Mouse (Mus musculus) v-Abl transformed pro-B cells (cell line): ENCODE data around the gene Mettl8.

Source experiments
- in situ Hi-C, 2 experiments: fragments of 400-800 bp; cut with MboI; formaldehyde crosslinking; loops; one replicate each; pipeline ENCODE4 v1.15.1; 2025; ENCODE audit not compliant: unreplicated experiment in 2 of 2

Mettl8 gene

DNA sequence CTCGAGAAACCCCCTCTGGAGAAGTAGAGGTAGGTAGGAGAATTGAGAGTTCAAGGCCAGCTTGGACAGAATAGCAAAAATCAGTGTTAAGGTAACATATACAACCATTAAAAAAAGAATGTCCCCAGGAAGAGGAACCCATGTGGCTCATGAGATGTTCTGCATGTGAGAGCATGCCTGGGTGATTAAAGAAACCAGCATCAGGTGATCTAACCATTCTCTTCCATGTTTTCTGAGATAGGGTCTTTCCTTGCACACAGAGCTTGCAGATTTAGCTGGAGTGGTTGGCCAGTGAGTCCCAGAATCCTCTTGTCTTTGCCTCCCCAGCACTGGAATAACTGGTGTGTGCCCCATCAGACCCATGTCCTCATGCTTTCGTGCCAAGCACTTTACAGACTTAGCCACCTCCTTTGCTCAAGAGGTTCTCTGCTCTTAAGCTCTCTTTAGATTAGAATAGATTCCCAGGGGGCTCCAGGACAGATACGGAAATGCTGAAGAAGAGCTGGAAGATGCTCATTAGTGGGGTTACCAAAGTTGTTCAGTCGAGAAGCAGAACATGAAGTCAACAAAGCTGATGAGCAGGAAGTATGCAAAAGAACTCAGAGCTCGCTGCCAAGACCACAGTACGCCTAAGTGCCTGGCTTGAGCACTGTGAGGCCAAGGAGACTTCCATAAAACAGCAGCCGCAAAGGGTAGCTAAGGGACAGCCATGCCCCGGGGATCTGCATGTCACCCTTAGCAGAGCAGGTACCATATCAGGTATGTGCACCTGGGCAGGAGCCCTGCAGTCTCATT, 110.7 kb downstream of the Mettl8 start:
- in situ Hi-C loops: no loop called here

DNA sequence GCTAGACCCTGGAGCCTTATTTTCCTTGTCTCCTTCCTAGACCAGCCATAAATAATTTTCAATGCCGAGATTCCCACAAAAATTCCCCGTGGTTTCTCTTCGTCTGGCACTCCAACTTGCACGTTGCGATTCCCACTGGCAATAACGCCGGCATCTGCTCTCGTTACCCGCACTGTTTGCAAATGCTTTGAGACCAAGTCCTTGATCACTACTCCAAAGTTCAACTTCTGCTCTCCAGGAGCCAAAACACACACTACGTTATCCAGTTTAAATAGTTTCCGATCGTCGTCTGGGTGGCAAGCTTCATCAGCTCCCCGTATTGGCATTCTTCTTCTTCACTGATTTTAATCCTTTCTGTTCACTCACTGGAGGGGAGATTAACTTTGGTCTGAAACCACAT, 114.6 kb downstream of the Mettl8 start:
- in situ Hi-C loops: no loop called here

GRCm38 (mm10) chr2:70938844-70939494, 116.4 kb downstream of the Mettl8 start:
- in situ Hi-C loops: no loop called here

- in situ Hi-C loops: no loop called here
These were observed 120.6 kb downstream of the Mettl8 start for GRCm38 (mm10) chr2:70934772-70935171.

- in situ Hi-C loops: no loop called here
These were observed 121.9 kb downstream of the Mettl8 start for GRCm38 (mm10) chr2:70933516-70933915.

GRCm38 (mm10) chr2:70932965-70933364, 122.4 kb downstream of the Mettl8 start:
- in situ Hi-C loops: no loop called here

GRCm38 (mm10) chr2:70930631-70931288, 124.6 kb downstream of the Mettl8 start:
- in situ Hi-C loops: no loop called here

GRCm38 (mm10) chr2:70929714-70930113, 125.7 kb downstream of the Mettl8 start:
- in situ Hi-C loops: no loop called here

DNA sequence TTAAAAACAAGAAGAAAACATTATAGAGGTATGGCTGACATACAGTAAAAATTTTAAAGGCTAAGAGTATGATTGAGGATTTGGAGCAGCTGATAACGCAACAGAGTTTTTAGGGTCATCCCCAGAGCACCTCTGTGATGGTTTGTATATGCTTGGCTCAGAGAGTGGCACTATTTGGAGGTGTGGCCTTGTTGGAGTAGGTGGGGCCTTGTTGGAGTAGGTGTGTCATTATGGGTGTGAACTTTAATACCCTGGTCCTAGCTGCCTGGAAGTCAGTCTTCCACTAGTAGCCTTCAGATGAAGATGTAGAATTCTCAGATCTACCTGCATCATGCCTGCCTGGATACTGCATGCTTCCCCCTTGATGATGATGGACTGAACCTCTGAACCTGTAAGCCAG, 131.3 kb downstream of the Mettl8 start:
- in situ Hi-C loops: no loop called here

GRCm38 (mm10) chr2:70922814-70923213, 132.6 kb downstream of the Mettl8 start:
- in situ Hi-C loops: no loop called here

DNA sequence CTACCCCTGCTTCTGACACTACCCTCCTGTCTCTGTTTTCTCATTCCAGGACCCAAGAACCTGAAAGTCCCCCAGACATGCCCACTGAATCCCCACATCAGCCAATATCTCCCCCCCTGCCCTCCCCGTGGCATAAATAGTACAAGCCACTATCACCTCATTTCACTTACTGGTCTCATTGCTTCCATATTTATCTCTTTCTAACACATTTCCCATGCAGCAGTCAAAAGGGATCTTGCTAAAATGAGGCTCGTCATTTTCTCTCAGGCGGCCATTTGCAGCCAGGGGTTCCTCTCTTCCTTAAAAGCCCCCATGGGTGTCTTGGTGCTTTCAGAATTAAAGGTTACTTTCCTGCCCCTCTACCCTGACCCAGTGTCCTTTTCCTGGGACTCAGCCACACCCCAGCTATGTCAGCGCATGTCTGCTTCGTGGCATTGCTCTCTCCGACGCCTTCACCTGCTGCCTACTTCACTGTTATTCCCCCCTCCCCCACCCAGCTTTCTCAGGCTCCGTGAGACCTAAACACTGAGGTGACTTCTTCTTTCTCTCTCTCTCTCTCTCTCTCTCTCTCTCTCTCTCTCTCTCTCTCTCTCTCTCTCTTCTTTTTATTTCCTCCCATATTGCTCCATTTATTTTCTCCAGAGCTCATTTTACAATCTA, 134.3 kb downstream of the Mettl8 start:
- in situ Hi-C loops: no loop called here

GRCm38 (mm10) chr2:70919913-70920522, 135.4 kb downstream of the Mettl8 start:
- in situ Hi-C loops: no loop called here

- in situ Hi-C loops: no loop called here
These were observed 136.9 kb downstream of the Mettl8 start for GRCm38 (mm10) chr2:70918516-70918915.
